Mouse (Mus musculus): ENCODE measurements around the gene Khdrbs1. TPM values are rescaled to one million over a fixed set of nuclear protein-coding genes. Genes with fewer than 3 reads are reported as not detected.
A peak's percentile ranks its signal among the peaks of the same experiment; 100 is the strongest.
"Not testable (repeated sequence)": the region's sequence is repeated elsewhere in the genome, so short reads cannot be mapped to it uniquely, and the experiment has no call there.

Gene Khdrbs1
- polyA plus RNA-seq, 1 experiment from 2014 or later: 125 TPM

- not testable (repeated sequence) for ATAC-seq (ENCODE audit: borderline replicate concordance, extremely low read depth, low FRiP score, low TSS enrichment); H3K27ac ChIP-seq; H3K4me2 ChIP-seq; H3K9me3 ChIP-seq; H3K9ac ChIP-seq; H3K4me3 ChIP-seq; H3K27me3 ChIP-seq
- 85% methylated on average over 6 of the region's 6 CpGs for WGBS
- peaks cover 34% of the 10 kb centered on the region for H3K4me1 ChIP-seq
- H3K36me3 ChIP-seq: peaks cover 23% of the 10 kb centered on the region
Measured at GRCm38 (mm10) chr4:129700661-129701060, 41.4 kb downstream of the Khdrbs1 start.

GRCm38 (mm10) chr4:129700216-129700615, 41.9 kb downstream of the Khdrbs1 start:
- Histone ChIP-seq H3K9ac (no peak overlapping the region), H3K4me3 (no peak overlapping the region), H3K9me3 (no peaks in the 10 kb centered on the region), H3K4me1 (peaks cover 38% of the 10 kb centered on the region), H3K36me3 (peaks cover 19% of the 10 kb centered on the region), H3K4me2 (no peak overlapping the region), H3K27me3 (no peaks in the 10 kb centered on the region), H3K27ac (no peak overlapping the region)
- 54% methylated on average over 1 of the region's 1 CpGs for WGBS
- ATAC-seq (ENCODE audit: borderline replicate concordance, extremely low read depth, low FRiP score, low TSS enrichment): no peak

GRCm38 (mm10) chr4:129697191-129697590, 44.9 kb downstream of the Khdrbs1 start:
- ATAC-seq (ENCODE audit: borderline replicate concordance, extremely low read depth, low FRiP score, low TSS enrichment): no peak
- peak overlapping the region; percentile 83 for H3K27ac ChIP-seq
- H3K4me1 ChIP-seq: peaks cover 24% of the 10 kb centered on the region
- peaks cover 16% of the 10 kb centered on the region for H3K36me3 ChIP-seq
- H3K9me3 ChIP-seq: no peaks in the 10 kb centered on the region
- peak overlapping the region; percentile 68 for H3K4me3 ChIP-seq
- peak overlapping the region; percentile 84 for H3K4me2 ChIP-seq
- H3K9ac ChIP-seq: peak overlapping the region; percentile 68
- no peaks in the 10 kb centered on the region for H3K27me3 ChIP-seq
- WGBS: 76% methylated on average over 7 of the region's 7 CpGs

- no peaks in the 10 kb centered on the region for H3K27me3 ChIP-seq
- peaks cover 24% of the 10 kb centered on the region for H3K36me3 ChIP-seq
- ATAC-seq (ENCODE audit: borderline replicate concordance, extremely low read depth, low FRiP score, low TSS enrichment): peak; percentile 88
- H3K4me1 ChIP-seq: peaks cover 18% of the 10 kb centered on the region
- H3K27ac ChIP-seq: peak within 1 kb of the TSS; percentile 83
- peak within 1 kb of the TSS; percentile 68 for H3K9ac ChIP-seq
- H3K9me3 ChIP-seq: no peaks in the 10 kb centered on the region
- H3K4me3 ChIP-seq: peak within 1 kb of the TSS; percentile 68
- H3K4me2 ChIP-seq: peak within 1 kb of the TSS; percentile 84
- WGBS: under 1% methylated on average over 55 of the region's 57 CpGs
Measured at GRCm38 (mm10) chr4:129696158-129696985, 45.7 kb downstream of the Khdrbs1 start, which contains the start of gene Tmem39b. Gene Tmem39b (minus strand): TSS chr4:129696838.

GRCm38 (mm10) chr4:129695815-129696157, 46.3 kb downstream of the Khdrbs1 start:
- 18% methylated on average over 6 of the region's 6 CpGs for WGBS
- ATAC-seq (ENCODE audit: borderline replicate concordance, extremely low read depth, low FRiP score, low TSS enrichment): no peak
- Histone ChIP-seq H3K4me2 (peak overlapping the region; percentile 84), H3K4me3 (peak overlapping the region; percentile 68), H3K27ac (peak overlapping the region; percentile 83), H3K9me3 (no peaks in the 10 kb centered on the region), H3K4me1 (peaks cover 18% of the 10 kb centered on the region), H3K36me3 (peaks cover 27% of the 10 kb centered on the region), H3K9ac (peak overlapping the region; percentile 68), H3K27me3 (no peaks in the 10 kb centered on the region)

- Histone ChIP-seq H3K4me1 (no peaks in the 10 kb centered on the region), H3K9me3 (no peaks in the 10 kb centered on the region), H3K9ac (no peak overlapping the region), H3K27ac (no peak overlapping the region), H3K27me3 (no peaks in the 10 kb centered on the region), H3K4me3 (no peak overlapping the region), H3K4me2 (no peak overlapping the region), H3K36me3 (peaks cover 67% of the 10 kb centered on the region)
- whole genome bisulfite sequencing: 93% methylated on average over 6 of the region's 6 CpGs
- no peak for ATAC-seq (ENCODE audit: borderline replicate concordance, extremely low read depth, low FRiP score, low TSS enrichment)
Measured at GRCm38 (mm10) chr4:129684531-129684930, 57.6 kb downstream of the Khdrbs1 start.

GRCm38 (mm10) chr4:129683901-129684493, 58.1 kb downstream of the Khdrbs1 start:
- no peaks in the 10 kb centered on the region for H3K27me3 ChIP-seq

GRCm38 (mm10) chr4:129681837-129682236, 60.3 kb downstream of the Khdrbs1 start:
- WGBS: 93% methylated on average over 11 of the region's 11 CpGs

More at GRCm38 (mm10) chr4:129683901-129684493, 58.1 kb downstream of the Khdrbs1 start:
- Histone ChIP-seq H3K9ac (no peak overlapping the region), H3K4me2 (no peak overlapping the region), H3K4me1 (no peaks in the 10 kb centered on the region), H3K27ac (no peak overlapping the region), H3K36me3 (peaks cover 70% of the 10 kb centered on the region), H3K4me3 (no peak overlapping the region), H3K9me3 (no peaks in the 10 kb centered on the region)
- WGBS: 84% methylated on average over 11 of the region's 11 CpGs
- ATAC-seq (ENCODE audit: borderline replicate concordance, extremely low read depth, low FRiP score, low TSS enrichment): no peak

GRCm38 (mm10) chr4:129672878-129673449, 69.1 kb downstream of the Khdrbs1 start:
- ATAC-seq (ENCODE audit: borderline replicate concordance, extremely low read depth, low FRiP score, low TSS enrichment): no peak
- 2% methylated on average over 10 of the region's 10 CpGs for WGBS
- Histone ChIP-seq H3K4me3 (peak overlapping the region; percentile 75), H3K9ac (peak overlapping the region; percentile 96; the same call in 1 of the 2 replicates), H3K4me1 (peaks cover 16% of the 10 kb centered on the region), H3K9me3 (no peaks in the 10 kb centered on the region), H3K4me2 (peak overlapping the region; percentile 76), H3K36me3 (peaks cover 14% of the 10 kb centered on the region), H3K27ac (peak overlapping the region; percentile 95), H3K27me3 (no peaks in the 10 kb centered on the region)

More at GRCm38 (mm10) chr4:129681837-129682236, 60.3 kb downstream of the Khdrbs1 start:
- Histone ChIP-seq H3K27ac (no peak overlapping the region), H3K36me3 (peaks cover 67% of the 10 kb centered on the region), H3K4me1 (no peaks in the 10 kb centered on the region), H3K9ac (no peak overlapping the region), H3K9me3 (no peaks in the 10 kb centered on the region), H3K4me2 (no peak overlapping the region), H3K27me3 (no peaks in the 10 kb centered on the region), H3K4me3 (no peak overlapping the region)
- ATAC-seq (ENCODE audit: borderline replicate concordance, extremely low read depth, low FRiP score, low TSS enrichment): no peak

- Histone ChIP-seq H3K27ac (peak within 1 kb of the TSS; percentile 95), H3K4me2 (peak within 1 kb of the TSS; percentile 76), H3K9me3 (no peaks in the 10 kb centered on the region), H3K4me3 (peak within 1 kb of the TSS; percentile 75), H3K27me3 (no peaks in the 10 kb centered on the region), H3K4me1 (peaks cover 16% of the 10 kb centered on the region), H3K9ac (peak within 1 kb of the TSS; percentile 96), H3K36me3 (peaks cover 10% of the 10 kb centered on the region)
- peak; percentile 87 for ATAC-seq (ENCODE audit: borderline replicate concordance, extremely low read depth, low FRiP score, low TSS enrichment)
- under 1% methylated on average over 65 of the region's 65 CpGs for WGBS
Measured at GRCm38 (mm10) chr4:129672083-129672877, 69.8 kb downstream of the Khdrbs1 start, which contains the start of gene Kpna6. Gene Kpna6 (minus strand): TSS chr4:129672767.

GRCm38 (mm10) chr4:129671491-129672082, 70.5 kb downstream of the Khdrbs1 start:
- no peaks in the 10 kb centered on the region for H3K27me3 ChIP-seq
- H3K4me2 ChIP-seq: peak overlapping the region; percentile 76
- H3K4me1 ChIP-seq: peaks cover 16% of the 10 kb centered on the region
- 6% methylated on average over 12 of the region's 12 CpGs for WGBS
- no peaks in the 10 kb centered on the region for H3K9me3 ChIP-seq
- ATAC-seq (ENCODE audit: borderline replicate concordance, extremely low read depth, low FRiP score, low TSS enrichment): peak; percentile 59; the same call in 1 of the 2 replicates
- H3K27ac ChIP-seq: peak overlapping the region; percentile 95
- H3K4me3 ChIP-seq: peak overlapping the region; percentile 75
- peaks cover 12% of the 10 kb centered on the region for H3K36me3 ChIP-seq
- peak overlapping the region; percentile 96 for H3K9ac ChIP-seq

Measured in lung, embryonic 15.5 days (tissue).